Mouse (Mus musculus) lung, postnatal 0 days (tissue): ENCODE results near the gene Ciart.

Experiments used
- CTCF ChIP-seq: IDR thresholded peaks from 2 replicates; pipeline ENCODE4 v1.5.1; 2016; ENCODE audit warnings: antibody characterized with exemption, mild to moderate bottlenecking
- EP300 ChIP-seq: IDR thresholded peaks from 2 replicates; pipeline ENCODE4 v1.6.1; 2016; ENCODE audit warnings: antibody characterized with exemption, mild to moderate bottlenecking, control low read depth

DNA sequence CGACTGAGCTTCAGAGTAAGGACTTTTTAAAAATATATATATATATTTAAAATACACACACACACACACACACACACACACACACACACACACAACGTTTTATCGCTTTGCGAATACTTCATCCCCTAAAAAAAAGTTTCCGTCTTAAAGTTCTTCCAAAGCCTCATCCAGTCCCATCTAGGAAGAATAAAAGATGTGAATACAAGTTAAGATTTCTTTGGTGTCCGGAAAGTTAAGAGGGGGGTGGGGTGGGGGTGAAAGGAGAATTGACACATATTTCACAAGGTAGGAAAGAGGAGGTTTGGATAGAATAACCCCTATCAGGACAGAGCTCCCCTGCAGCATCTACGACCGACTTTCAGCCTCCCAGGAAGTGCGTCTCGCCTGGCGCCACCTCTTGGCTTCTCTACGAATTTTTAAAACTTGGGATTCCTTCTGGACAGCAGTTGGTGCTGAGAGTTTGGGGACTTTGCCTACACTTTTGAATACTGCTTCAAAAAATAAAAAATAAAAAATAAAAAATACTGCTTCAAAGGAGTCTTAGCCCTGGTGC, 24.0 kb upstream of the Ciart start:
- TF ChIP-seq CTCF (peak; percentile 74), EP300 (no peak)
